Mouse (Mus musculus) retina, postnatal 7 days (tissue): ENCODE measurements around the gene Sema3f.

ENCODE experiments used
- DNase-seq: peaks from one replicate; pipeline ENCODE4 v3.0.0-alpha.2; 2012; ENCODE audit warnings: low read depth, low spot score

Sema3f gene

DNA sequence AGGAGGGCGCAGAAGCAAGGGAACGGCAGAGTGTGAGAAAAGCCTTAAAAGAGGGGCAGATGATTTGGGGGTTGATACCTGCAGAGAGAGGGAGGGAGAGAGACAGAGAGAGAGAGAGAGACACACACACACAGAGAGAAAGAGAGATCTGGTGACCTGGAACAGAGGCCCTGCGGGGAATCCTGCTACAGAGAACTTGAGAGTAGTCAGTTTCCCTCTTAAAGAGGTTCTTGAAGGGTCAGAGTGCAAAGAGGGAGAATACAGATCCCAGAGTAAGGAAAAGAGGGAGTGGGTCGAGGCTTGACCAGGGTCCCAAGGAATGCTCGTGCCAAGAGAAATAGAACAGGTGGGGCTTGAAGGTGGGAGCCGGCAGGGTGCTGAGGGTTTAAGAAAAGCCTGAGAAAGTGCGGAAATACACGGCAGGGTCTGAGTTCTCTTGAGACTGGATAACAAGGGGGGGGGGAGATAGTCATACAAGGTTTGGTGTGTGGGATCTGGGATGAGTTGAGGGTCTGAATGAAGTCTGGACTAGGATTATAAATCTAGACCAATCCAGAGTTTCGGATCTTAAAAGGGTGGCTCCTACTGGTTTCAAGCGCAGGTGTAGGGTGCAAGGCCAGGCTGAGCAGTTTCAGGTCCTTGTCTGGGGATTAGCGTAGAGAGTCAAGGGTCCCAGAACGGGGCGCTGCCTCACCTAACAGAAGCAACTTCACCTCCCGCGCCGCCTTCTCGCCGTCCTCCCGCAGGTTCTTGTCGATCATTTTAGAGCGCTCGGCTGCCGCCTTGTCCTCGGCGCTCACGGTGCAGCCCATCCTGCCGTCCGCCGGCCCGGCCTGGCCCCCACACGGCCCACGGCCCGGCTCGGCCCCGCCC, 75.6 kb downstream of the Sema3f start:
- DNase-seq, result no peak

DNA sequence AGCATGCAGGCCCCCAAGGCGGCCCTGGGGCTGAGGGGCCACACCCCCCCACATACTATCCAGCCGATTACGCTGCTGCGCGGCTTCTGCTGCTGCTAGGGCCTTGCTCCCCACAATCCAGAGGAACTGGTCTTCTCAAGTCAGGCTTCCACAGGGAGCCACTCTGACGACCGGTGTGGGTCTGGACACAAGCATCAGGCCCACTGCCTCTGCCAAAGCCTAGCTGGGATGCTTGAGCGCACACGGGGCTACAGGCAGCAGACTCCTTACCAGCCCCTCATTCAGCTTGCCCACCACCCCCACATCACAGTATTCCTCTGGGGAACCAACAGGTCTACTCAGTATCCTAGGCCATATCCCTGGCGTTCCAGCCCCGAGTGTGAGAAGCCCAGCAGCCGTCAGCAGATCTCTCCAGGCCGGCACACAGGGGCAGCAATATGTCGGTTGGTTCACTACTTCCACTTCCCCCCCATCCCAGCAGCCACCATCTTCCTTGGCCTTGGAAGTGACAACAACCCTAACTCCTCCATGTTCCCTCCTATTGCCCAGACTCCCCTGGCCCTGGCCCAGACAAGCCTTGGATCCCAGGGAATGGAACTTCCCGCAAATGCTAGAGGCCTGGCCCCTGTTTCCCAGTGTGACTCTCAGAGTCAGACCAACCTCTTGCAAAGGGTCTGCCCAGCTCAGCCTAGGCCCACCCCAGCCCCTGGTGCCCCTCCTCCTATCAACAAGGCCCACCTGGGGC, 76.4 kb downstream of the Sema3f start:
- DNase-seq, result no peak

DNA sequence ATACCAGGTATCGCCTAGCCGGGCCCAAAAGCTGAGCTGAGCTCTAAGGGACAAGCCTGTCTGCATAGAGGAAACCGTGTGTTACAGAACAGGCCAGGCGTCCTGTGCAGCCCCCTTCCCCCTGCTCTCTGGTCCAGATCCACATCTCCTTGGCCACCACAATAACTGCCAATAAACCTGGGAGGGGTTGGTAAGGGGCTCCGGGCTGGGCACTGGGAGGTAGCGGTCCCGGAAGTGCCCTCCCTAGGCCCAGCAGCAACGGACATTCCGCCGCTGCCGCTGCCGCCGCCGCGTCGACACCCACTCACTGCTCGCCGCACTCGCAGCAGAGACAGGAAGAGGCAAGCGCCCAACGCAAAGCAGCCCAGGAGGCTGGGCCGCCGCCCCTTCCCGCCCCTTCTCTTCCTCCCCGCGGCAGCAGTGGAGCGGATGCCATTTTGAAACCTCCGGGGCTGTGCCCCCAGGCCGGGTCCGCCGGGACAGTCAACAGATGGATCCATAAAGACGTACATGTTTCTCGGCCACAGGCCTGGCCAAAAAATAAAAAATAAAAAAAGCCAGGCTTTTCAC, 77.1 kb downstream of the Sema3f start:
- no peak for DNase-seq

DNA sequence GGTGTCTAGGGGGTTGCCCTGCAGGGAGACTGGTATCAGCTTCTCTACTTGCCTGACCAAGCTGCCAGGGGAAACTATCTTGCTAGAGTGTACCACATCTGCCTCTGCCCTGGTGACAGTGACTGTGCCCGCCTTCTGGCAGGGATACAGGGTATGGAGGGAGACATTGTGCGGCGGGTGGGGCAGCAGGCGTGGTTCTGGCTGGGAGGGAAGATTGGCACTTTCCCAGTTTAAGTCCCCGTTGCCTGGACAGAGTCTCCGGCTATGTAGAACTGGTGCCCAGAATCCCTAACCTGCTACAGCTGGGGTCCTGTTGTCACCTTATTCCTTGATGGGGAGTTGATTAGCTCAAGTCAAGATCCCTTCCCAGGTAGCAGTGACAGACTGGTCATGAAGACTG, 77.8 kb downstream of the Sema3f start:
- DNase-seq, result no peak

DNA sequence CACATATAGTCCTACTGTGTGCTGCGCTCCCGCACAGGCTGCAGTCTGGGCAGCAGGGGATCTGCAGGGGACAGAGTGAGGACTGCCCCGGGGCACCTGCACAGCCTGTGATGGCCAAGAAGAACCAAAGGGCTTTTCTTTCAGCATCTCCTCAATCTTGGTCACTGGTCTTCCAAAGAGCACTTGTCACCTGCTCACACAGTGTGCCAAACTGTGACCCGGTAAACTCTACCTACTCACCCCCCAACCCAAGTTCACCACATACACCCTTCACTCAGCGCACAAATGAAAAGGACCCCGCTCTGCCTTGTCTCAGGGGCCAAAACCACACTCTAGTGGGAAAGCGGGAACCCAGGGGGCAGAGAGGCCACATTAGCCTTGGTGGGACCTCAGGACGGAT, 78.4 kb downstream of the Sema3f start:
- no peak for DNase-seq
